Mouse (Mus musculus): ENCODE measurements at regions not wholly inside any gene's neighbourhood (a gene's known extent, or its start where the extent isn't known, plus 50 kb on each side); places are given as distances from the start of the nearest gene placed in this dataset.

GRCm38 (mm10) chr9:13905086-13905669 is 77.7 kb downstream of the Fam76b start:
- ATAC-seq (ENCODE audit: insufficient number of reproducible peaks, low FRiP score, low TSS enrichment), result no peak

GRCm38 (mm10) chr9:13906736-13907135 is 79.2 kb downstream of the Fam76b start:
- ATAC-seq (ENCODE audit: insufficient number of reproducible peaks, low FRiP score, low TSS enrichment), result no peak

DNA sequence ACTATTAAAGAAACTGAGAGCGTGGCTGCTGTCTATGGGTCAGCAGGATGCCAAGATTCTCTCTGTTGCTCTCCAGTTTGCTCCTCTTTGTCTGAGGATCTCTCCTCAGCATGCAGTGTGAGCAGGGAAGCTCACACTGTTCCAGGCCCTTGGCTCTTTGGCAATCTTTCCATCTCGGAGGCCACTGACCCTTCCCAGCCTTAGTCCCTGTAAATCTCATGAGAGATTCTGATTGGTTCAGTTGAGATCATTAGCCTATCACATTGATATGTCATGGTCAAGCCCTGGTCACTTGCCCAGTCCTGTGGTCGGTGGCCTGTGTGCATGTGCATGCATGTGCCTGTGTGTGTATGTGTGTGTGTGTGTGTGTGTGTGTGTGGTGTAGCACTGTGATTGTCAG is 82.1 kb downstream of the Fam76b start:
- ATAC-seq (ENCODE audit: insufficient number of reproducible peaks, low FRiP score, low TSS enrichment), result no peak

DNA sequence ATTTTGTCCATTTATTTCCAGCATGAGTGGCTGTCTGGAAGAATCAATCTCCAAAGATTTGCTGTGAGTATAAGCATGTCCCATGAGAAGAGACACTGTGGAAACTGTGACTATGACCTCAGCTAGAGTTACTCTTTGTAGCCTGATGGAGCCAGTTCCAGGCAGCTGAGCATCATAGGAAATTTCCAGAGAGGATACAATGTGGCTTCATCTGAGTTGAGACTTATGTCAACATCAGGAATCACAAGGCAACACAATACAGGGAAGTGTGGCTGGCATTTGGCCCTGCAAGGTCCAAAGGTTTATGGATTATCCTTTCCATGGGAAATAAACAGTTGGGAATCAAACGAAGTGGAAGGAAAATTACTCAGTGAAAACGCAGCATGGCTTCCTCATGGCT is 82.6 kb downstream of the Fam76b start:
- no peak for ATAC-seq (ENCODE audit: insufficient number of reproducible peaks, low FRiP score, low TSS enrichment)

DNA sequence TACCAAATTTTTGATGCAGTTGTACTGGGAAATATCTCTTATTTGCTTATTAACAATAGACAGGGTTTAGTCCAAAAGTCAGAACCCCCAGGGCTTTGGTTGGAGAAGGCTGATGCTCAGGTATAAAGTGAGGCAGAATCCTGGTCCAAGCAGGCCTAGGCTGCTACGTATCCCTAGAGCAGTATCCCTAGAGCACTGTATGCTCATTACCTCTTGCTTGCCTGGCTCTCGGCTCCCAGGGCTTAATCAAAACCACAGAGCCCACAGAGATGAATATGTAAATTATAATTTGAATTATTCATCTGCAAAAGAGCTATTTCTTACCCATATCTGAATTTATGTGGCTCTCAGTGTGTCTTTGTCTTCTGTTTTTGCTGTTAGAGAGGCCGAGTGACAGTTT is 85.9 kb downstream of the Fam76b start:
- ATAC-seq (ENCODE audit: insufficient number of reproducible peaks, low FRiP score, low TSS enrichment), result no peak

- ATAC-seq (ENCODE audit: insufficient number of reproducible peaks, low FRiP score, low TSS enrichment), result no peak
These were observed 86.6 kb downstream of the Fam76b start for GRCm38 (mm10) chr9:13914131-13914530.

- ATAC-seq (ENCODE audit: insufficient number of reproducible peaks, low FRiP score, low TSS enrichment), result no peak
These were observed 87.3 kb downstream of the Fam76b start for GRCm38 (mm10) chr9:13914847-13915246.

GRCm38 (mm10) chr9:13916837-13917236 is 89.3 kb downstream of the Fam76b start:
- ATAC-seq (ENCODE audit: insufficient number of reproducible peaks, low FRiP score, low TSS enrichment), result no peak

DNA sequence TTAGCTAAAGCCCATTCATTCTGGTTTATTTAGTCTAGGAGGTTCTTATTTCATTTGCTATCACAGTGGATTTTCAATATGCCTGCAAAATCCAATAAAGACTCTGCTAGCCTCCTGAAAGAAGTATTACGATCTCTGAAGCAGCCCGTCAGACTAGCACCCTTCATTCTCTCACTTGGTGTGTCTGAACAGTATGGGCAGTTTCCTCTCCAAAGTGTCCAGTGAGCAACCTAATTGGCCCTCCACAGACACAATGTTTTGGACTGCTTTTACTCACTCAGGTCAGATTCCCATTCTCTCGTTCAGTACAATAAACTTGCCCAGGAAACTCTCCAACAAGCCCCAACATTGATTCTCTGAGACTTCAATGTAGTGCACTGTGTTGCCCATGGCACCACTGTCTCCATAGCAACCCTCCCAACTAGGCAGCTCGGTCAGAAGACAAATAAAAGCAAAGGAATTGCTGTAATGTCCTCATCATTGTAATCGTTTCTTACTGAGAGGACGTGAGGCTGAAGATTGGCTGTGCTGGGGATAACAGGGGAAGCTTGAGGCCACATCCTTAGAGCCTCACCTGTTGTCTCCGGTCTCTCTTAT is 91.2 kb downstream of the Fam76b start:
- ATAC-seq (ENCODE audit: insufficient number of reproducible peaks, low FRiP score, low TSS enrichment), result no peak

GRCm38 (mm10) chr9:13919739-13920410 is 92.4 kb downstream of the Fam76b start:
- no peak for ATAC-seq (ENCODE audit: insufficient number of reproducible peaks, low FRiP score, low TSS enrichment)

DNA sequence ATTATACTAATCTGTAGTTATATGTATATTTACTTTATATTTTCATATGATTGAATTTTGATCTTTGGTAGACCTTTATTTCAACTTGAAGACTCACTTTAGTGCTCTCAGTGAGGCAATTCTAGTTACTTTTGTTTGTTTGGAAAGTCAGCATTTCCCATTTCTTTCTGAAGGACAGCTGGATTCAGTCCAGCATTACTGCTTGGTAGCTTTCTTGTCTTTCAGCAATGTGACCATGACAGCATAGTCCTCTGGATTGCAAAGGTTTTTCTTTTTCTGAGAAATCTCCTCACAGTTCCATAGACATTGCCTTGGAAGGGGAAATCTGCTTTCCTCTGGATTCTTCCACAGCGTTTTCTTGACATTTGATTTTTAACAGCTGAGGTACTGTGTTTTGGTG is 93.1 kb downstream of the Fam76b start:
- no peak for ATAC-seq (ENCODE audit: insufficient number of reproducible peaks, low FRiP score, low TSS enrichment)

GRCm38 (mm10) chr9:13932001-13932508 is 104.5 kb downstream of the Fam76b start:
- ATAC-seq (ENCODE audit: insufficient number of reproducible peaks, low FRiP score, low TSS enrichment), result no peak

GRCm38 (mm10) chr9:13933404-13933803 is 105.9 kb downstream of the Fam76b start:
- no peak for ATAC-seq (ENCODE audit: insufficient number of reproducible peaks, low FRiP score, low TSS enrichment)

DNA sequence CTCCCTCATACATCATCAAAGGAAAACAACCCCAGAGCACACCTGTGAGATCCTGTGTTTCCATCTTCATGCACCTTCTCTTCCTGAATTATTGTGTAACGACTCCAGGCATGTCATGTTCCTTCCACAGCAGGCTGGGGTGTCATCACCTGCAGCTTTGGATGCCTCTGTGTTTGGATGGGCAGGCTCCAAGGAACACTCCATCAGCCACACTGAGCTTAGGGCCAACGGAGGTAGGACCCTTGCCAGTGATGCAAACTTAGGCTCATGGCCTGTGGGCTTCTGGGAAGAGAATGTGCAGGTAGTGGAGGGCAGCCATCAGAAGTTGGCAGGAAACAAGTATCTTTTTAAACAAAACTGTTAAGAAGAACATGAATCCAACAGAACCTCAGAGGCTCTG is 109.8 kb downstream of the Fam76b start:
- no peak for ATAC-seq (ENCODE audit: insufficient number of reproducible peaks, low FRiP score, low TSS enrichment)

DNA sequence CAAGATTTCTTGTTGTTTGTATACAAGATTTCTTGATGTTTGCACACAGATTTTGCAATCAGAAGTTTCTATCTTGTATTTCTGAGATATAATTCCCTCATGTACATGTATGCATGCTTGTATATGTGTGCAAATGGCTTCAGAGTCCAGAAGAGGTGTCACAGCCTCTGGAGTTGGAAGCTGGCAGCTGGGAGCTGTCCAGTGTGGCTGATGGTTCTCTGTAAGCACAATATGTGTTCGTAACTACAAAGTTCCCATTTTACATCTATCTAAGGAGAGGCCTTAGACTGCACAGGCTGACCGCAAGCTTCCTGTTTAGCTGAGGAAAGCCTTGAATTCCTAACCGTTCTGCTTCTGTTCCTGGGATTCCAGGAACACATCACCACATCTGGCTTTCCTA is 119.0 kb downstream of the Fam76b start:
- no peak for ATAC-seq (ENCODE audit: insufficient number of reproducible peaks, low FRiP score, low TSS enrichment)

- no peak for ATAC-seq (ENCODE audit: insufficient number of reproducible peaks, low FRiP score, low TSS enrichment)
These were observed 124.6 kb downstream of the Fam76b start for GRCm38 (mm10) chr9:13952157-13952556.

GRCm38 (mm10) chr9:13963140-13963763 is 135.7 kb downstream of the Fam76b start:
- ATAC-seq (ENCODE audit: insufficient number of reproducible peaks, low FRiP score, low TSS enrichment), result no peak

DNA sequence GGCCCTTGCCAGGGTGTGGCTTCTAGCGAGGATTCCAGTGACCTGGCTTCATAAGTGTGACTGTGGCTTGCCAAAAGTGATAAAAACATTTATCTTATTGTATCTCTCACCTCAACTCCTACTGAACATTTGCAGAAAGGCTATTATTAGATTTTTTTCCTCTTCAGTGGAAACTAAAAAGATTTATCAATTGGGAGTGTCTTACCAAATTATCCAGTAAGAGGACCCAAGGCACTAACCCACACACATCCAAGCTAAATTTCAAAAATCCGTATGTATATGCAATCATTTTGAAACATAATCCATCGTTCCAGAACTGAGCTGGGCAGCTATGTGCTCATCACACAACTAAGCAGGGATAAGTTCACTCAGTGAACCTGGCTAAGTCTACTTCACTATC is 136.3 kb downstream of the Fam76b start:
- ATAC-seq (ENCODE audit: insufficient number of reproducible peaks, low FRiP score, low TSS enrichment), result no peak

DNA sequence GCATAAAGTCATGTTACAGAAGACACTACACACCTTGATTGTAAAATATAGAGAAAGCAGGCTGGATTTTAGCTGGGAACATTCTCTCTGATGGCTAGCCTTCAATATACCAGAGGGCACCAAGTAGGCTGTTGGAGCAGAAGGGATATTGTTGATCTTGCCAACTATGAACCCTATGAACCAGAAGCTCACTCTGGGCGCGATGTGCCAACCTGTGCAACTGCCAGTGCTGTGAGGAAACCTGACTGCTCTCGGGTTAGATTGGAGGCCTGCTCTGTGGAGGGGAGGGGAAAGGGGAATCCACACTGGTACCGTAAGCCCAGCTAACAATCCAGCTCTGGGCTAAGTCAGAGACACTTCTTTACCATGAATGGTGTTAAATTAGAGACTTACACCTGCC is 136.7 kb downstream of the Fam76b start:
- ATAC-seq (ENCODE audit: insufficient number of reproducible peaks, low FRiP score, low TSS enrichment), result no peak

DNA sequence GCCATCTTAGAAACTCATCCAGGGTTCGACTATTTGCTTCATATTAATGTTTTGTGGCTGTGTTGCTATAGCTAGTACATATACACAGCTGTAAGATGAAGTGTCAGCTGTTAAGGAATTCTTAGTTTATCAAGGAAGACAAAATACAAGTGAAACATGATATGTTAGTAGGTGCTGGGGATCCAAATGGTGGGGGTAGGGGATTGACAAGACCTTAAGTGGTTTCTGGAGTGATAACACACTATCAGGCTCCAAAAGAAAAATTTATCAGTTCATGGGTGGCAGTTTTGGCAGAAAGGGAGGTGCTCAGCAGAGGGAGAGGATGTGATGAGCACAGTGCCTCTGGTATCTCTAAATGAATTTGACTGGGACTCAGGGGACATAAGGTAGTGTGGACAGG is 138.7 kb downstream of the Fam76b start:
- ATAC-seq (ENCODE audit: insufficient number of reproducible peaks, low FRiP score, low TSS enrichment), result no peak

GRCm38 (mm10) chr9:13969262-13969661 is 141.7 kb downstream of the Fam76b start:
- ATAC-seq (ENCODE audit: insufficient number of reproducible peaks, low FRiP score, low TSS enrichment), result no peak
